Mouse (Mus musculus) 3134 (cell line): Measurements from ENCODE around the gene Dync1li2.

Source experiments
- DNase-seq: peaks from one replicate; pipeline ENCODE4 v3.0.0-alpha.2; 2011; ENCODE audit warnings: low spot score; ENCODE audit not compliant: insufficient read length; ENCODE audit errors: extremely low read depth

Dync1li2 gene

GRCm38 (mm10) chr8:104416022-104416421 lies 26.8 kb downstream of the Dync1li2 start:
- no peak for DNase-seq

- no peak for DNase-seq
Measured at GRCm38 (mm10) chr8:104414204-104414603, 28.6 kb downstream of the Dync1li2 start.

- no peak for DNase-seq
Measured at GRCm38 (mm10) chr8:104413770-104414169, 29.1 kb downstream of the Dync1li2 start.

GRCm38 (mm10) chr8:104412805-104413532 lies 29.9 kb downstream of the Dync1li2 start:
- no peak for DNase-seq

- peak; percentile 34 for DNase-seq
Measured at GRCm38 (mm10) chr8:104411972-104412371, 30.9 kb downstream of the Dync1li2 start.

GRCm38 (mm10) chr8:104411468-104411867 lies 31.4 kb downstream of the Dync1li2 start:
- DNase-seq: no peak

GRCm38 (mm10) chr8:104410628-104411273 lies 32.1 kb downstream of the Dync1li2 start:
- peak; percentile 86 for DNase-seq

GRCm38 (mm10) chr8:104408328-104409110 lies 34.3 kb downstream of the Dync1li2 start:
- DNase-seq: peak; percentile 80

- DNase-seq: no peak
Measured at GRCm38 (mm10) chr8:104406340-104407128, 36.3 kb downstream of the Dync1li2 start.

GRCm38 (mm10) chr8:104405430-104406187 lies 37.2 kb downstream of the Dync1li2 start:
- DNase-seq: no peak

- no peak for DNase-seq
Measured at GRCm38 (mm10) chr8:104403596-104403995, 39.3 kb downstream of the Dync1li2 start.

- DNase-seq: peak; percentile 50
Measured at GRCm38 (mm10) chr8:104395703-104396357, 47.0 kb downstream of the Dync1li2 start, which contains the start of gene Cmtm4. Cmtm4 (minus strand) TSS chr8:104395807.

GRCm38 (mm10) chr8:104394801-104395702 lies 47.8 kb downstream of the Dync1li2 start:
- DNase-seq: peak; percentile 67

- no peak for DNase-seq
Measured at GRCm38 (mm10) chr8:104393767-104394166, 49.1 kb downstream of the Dync1li2 start.

- no peak for DNase-seq
Measured at GRCm38 (mm10) chr8:104393139-104393538, 49.7 kb downstream of the Dync1li2 start.

- no peak for DNase-seq
Measured at GRCm38 (mm10) chr8:104390245-104390644, 52.6 kb downstream of the Dync1li2 start.

GRCm38 (mm10) chr8:104387980-104388379 lies 54.9 kb downstream of the Dync1li2 start:
- no peak for DNase-seq

- DNase-seq: no peak
Measured at GRCm38 (mm10) chr8:104387501-104387900, 55.3 kb downstream of the Dync1li2 start.
